Mouse (Mus musculus) ES-E14 (cell line): ENCODE results near the gene Ppm1h. TPM values are rescaled to one million over a fixed set of nuclear protein-coding genes. Genes with fewer than 3 reads are reported as not detected.

Source experiments
- DNase-seq: peaks from one replicate; pipeline ENCODE4 v3.0.0-alpha.2; 2013; ENCODE audit warnings: low read depth, low spot score
- H3K27ac ChIP-seq: 2 replicates; pipeline ENCODE4 v1.5.1; 2012; ENCODE audit warnings: low read depth, mild to moderate bottlenecking, low read length, moderate library complexity, mixed read lengths; ENCODE audit not compliant: poor library complexity, insufficient read depth, severe bottlenecking
- H3K36me3 ChIP-seq: 2 replicates; pipeline ENCODE4 v1.6.1; 2012; ENCODE audit warnings: mild to moderate bottlenecking, low read length, moderate library complexity, mixed read lengths; ENCODE audit not compliant: control insufficient read depth, poor library complexity, insufficient read depth, severe bottlenecking
- H3K4me1 ChIP-seq, 2 experiments: fragments of 150-350 bp in 1 of 2; sonication (generic) in 1 of 2; 2 replicates each; pipeline ENCODE4 v1.6.1; 2012; ENCODE audit warnings: low read length in 2 of 2, mild to moderate bottlenecking in 1 of 2, mixed read lengths in 1 of 2; ENCODE audit not compliant: control insufficient read depth in 2 of 2, insufficient read depth in 2 of 2, poor library complexity in 1 of 2
- H3K4me3 ChIP-seq, 2 experiments: fragments of 150-350 bp in 1 of 2; sonication (generic) in 1 of 2; 2 replicates each; pipeline ENCODE4 v1.5.1; 2012; ENCODE audit warnings: low read length in 2 of 2, low read depth in 1 of 2, mild to moderate bottlenecking in 1 of 2, mixed read lengths in 1 of 2; ENCODE audit not compliant: insufficient read depth in 1 of 2, poor library complexity in 1 of 2, severe bottlenecking in 1 of 2
- H3K9ac ChIP-seq: 2 replicates; pipeline ENCODE4 v1.6.1; 2012; ENCODE audit warnings: low read depth, mild to moderate bottlenecking, low read length, mixed read lengths; ENCODE audit not compliant: poor library complexity, insufficient read depth, severe bottlenecking
- H3K9me3 ChIP-seq: fragments of 150-350 bp; sonication (generic); 2 replicates; pipeline ENCODE4 v1.6.1; 2012; ENCODE audit warnings: low read depth, mild to moderate bottlenecking, low read length; ENCODE audit not compliant: control insufficient read depth, insufficient read depth
- CHD2 ChIP-seq: IDR thresholded peaks from 2 replicates; pipeline ENCODE4 v1.6.1; 2014; ENCODE audit warnings: mild to moderate bottlenecking, low read depth, low read length, inconsistent platforms
- HCFC1 ChIP-seq: IDR thresholded peaks from 2 replicates; pipeline ENCODE4 v1.6.1; 2012; ENCODE audit warnings: low read length, inconsistent platforms, borderline replicate concordance; ENCODE audit not compliant: insufficient read depth
- MAFK ChIP-seq: IDR thresholded peaks from 2 replicates; pipeline ENCODE4 v1.6.1; 2014; ENCODE audit warnings: mild to moderate bottlenecking, low read depth, low read length, inconsistent platforms; ENCODE audit not compliant: insufficient read depth
- ZC3H11A ChIP-seq: IDR thresholded peaks from 2 replicates; pipeline ENCODE4 v1.6.1; 2012; ENCODE audit warnings: low read depth, mild to moderate bottlenecking, inconsistent platforms, low read length, borderline replicate concordance
- ZNF384 ChIP-seq: IDR thresholded peaks from 2 replicates; pipeline ENCODE4 v1.6.1; 2012; ENCODE audit warnings: low read depth, low read length, inconsistent platforms
- in situ Hi-C, 2 experiments: fragments of 600-800 bp; cut with MboI; formaldehyde crosslinking; loops; one replicate each; pipeline ENCODE4 v1.15.1; 2025; ENCODE audit warnings: low sequenced_read_pairs in 2 of 2, inconsistent platforms in 1 of 2; ENCODE audit not compliant: unreplicated experiment in 2 of 2
- total RNA-seq: library from RNA; depleted of rRNA; stranded (reverse); fragments of 300-350 nt; gene quantifications from 2 replicates; pipeline ENCODE4 v1.2.3, GENCODE M21; 2012

Ppm1h gene
- total RNA-seq, 1 experiment, result 4.5 TPM

DNA sequence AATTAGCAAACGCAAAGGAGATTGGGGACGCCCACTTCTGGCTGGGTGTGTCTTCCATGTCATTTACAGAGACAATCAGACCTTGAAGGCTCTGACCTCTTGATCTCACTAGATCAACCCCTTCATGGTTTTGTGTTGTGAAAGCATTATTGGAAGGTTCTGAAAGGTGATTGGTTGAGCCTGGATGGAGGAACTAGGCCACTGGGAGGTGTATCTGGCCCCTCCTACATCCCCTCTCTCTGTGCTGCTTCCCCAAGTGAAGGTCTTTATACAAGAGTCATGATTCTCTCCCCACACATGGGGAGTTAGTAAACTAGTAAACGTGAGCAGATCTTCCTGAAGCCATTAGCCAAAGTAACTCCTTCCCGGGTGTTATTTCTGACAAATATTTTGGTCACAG lies 36.4 kb upstream of the Ppm1h start:
- Histone ChIP-seq H3K9me3 (peaks cover 2% of the 10 kb centered on the region; the same call in 1 of the 2 replicates), H3K36me3 (no peaks in the 10 kb centered on the region), H3K27ac (no peak overlapping the region), H3K9ac (no peak overlapping the region), H3K4me1 (no peaks in the 10 kb centered on the region), H3K4me3 (no peak overlapping the region)
- no peak for DNase-seq
- no peak for TF ChIP-seq ZNF384
- no peak for TF ChIP-seq HCFC1
- in situ Hi-C loops, result no loop called here

DNA sequence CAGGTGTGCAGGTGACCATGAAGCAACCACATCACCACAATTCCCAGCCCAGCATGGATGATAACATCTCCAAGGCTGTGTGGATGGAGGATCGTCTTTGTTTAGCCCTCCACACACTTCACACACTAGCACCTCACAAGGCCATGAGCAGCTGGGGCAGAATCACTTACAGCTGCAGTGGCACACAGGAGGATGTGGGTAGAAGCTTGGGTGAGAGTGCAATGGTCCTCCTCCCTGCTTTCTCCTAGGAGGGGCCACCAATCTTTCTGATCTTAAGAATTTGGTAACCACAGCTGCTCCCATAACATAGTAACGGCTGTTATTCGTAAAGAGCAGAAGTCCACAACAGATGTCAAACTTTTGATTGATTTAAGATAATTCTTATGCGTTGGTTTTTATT lies 26.6 kb upstream of the Ppm1h start:
- in situ Hi-C loops, result no loop called here
- no peak overlapping the region for H3K27ac ChIP-seq
- TF ChIP-seq HCFC1 (no peak), ZC3H11A (no peak), ZNF384 (no peak), MAFK (no peak), CHD2 (no peak)
- no peak overlapping the region for H3K9ac ChIP-seq
- no peaks in the 10 kb centered on the region for H3K4me1 ChIP-seq
- no peak overlapping the region for H3K4me3 ChIP-seq
- H3K36me3 ChIP-seq, result no peaks in the 10 kb centered on the region
- H3K9me3 ChIP-seq, result no peaks in the 10 kb centered on the region
- DNase-seq, result no peak

DNA sequence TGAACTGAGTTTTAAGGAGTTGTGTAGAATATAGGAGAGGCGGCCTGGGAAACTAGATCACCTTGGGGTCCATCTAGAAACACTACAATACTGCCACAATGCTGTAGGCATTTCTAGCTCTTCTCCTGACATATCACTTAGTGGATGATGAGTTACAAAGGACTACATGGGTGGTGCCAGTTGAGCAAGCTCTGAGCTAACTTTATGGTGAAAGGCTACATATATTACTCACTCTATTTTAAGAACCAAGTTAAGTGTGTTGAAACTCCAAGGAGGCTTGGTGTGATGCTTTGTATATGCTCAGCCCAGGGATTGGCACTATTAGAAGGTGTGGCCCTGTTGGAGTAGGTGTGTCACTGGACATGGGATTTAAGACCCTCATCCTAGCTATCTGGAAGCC lies 26.0 kb upstream of the Ppm1h start:
- no peaks in the 10 kb centered on the region for H3K4me1 ChIP-seq
- no peak for DNase-seq
- TF ChIP-seq ZNF384, result no peak
- TF ChIP-seq MAFK, result no peak
- no peak for TF ChIP-seq ZC3H11A
- no peak for TF ChIP-seq HCFC1
- TF ChIP-seq CHD2, result no peak
- H3K9ac ChIP-seq, result no peak overlapping the region
- in situ Hi-C loops, result no loop called here
- H3K4me3 ChIP-seq, result no peak overlapping the region
- no peak overlapping the region for H3K27ac ChIP-seq
- H3K9me3 ChIP-seq, result no peaks in the 10 kb centered on the region
- H3K36me3 ChIP-seq, result no peaks in the 10 kb centered on the region

DNA sequence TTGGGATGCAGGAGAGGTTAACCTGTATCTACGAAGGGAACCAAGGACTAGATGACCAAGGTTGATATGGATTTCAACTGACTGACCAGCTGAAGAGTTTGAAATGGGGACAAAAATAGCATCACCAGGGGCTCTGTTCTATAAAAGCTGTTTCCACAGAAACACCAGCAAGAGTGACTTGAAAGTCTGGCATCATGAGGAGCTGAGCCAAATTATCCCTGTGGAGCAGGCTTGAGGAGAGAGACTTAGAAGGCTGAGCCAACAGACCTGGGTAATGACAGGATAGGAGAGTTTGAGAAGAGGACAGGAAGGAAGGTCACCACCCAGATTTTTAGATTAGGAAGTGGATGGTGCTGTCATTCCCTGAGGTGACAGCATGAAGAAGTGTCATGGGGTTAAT lies 12.9 kb upstream of the Ppm1h start:
- TF ChIP-seq ZNF384 (no peak), CHD2 (no peak), HCFC1 (no peak)
- no peak for DNase-seq
- Histone ChIP-seq H3K27ac (no peak overlapping the region), H3K36me3 (no peaks in the 10 kb centered on the region), H3K9me3 (no peaks in the 10 kb centered on the region), H3K9ac (no peak overlapping the region), H3K4me3 (no peak overlapping the region), H3K4me1 (no peaks in the 10 kb centered on the region)
- in situ Hi-C loops, result no loop called here

DNA sequence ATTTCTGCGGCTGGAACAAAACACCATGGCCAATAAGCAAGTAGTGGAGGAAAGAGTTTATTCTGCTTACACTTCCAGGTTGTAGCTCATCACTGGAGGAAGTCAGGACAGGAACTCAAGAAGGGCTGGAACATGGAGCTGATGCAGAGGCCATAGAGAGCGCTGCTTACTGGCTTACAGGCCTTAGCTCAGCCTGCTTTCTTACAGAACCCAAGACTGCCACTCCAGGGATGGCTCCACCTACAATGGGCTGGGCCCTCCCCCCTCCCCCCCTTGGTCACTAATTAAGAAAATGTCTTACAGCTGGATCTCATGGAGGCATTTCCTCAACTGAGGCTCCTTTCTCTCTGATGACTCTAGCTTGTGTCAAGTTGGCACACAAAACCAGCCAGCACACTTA lies 7.3 kb upstream of the Ppm1h start:
- DNase-seq, result no peak
- in situ Hi-C loops, result no loop called here
- Histone ChIP-seq H3K4me3 (no peak overlapping the region), H3K36me3 (no peaks in the 10 kb centered on the region), H3K4me1 (no peaks in the 10 kb centered on the region), H3K9me3 (no peaks in the 10 kb centered on the region), H3K9ac (no peak overlapping the region), H3K27ac (no peak overlapping the region)
- TF ChIP-seq HCFC1 (no peak), MAFK (no peak), ZC3H11A (no peak), CHD2 (no peak), ZNF384 (no peak)
